Mouse (Mus musculus): ENCODE data around the gene Lmo7. TPM values are rescaled to one million over a fixed set of nuclear protein-coding genes. Genes with fewer than 3 reads are reported as not detected.

The Lmo7 gene
- polyA plus RNA-seq, 1 experiment, result 164 TPM

- WGBS, result 80% methylated on average over 9 of the region's 9 CpGs
- no peak overlapping the region for H3K27ac ChIP-seq (ENCODE audit: insufficient read depth, low read depth, low read length)
- H3K4me3 ChIP-seq (ENCODE audit: low read depth, low read length), result no peak overlapping the region
- no peaks in the 10 kb centered on the region for H3K36me3 ChIP-seq (ENCODE audit: control insufficient read depth, insufficient read depth, low read length)
- TF ChIP-seq POLR2A (IDR thresholded peaks at IDR 0.05; ENCODE audit: low read depth, low read length) (no peak), CTCF (IDR thresholded peaks at IDR 0.05; ENCODE audit: extremely low read depth, insufficient read length, insufficient replicate concordance, low read depth, low read length) (no peak)
- H3K27me3 ChIP-seq (ENCODE audit: control insufficient read depth, insufficient read depth, low read length), result no peaks in the 10 kb centered on the region
- H3K4me1 ChIP-seq (ENCODE audit: control insufficient read depth, insufficient read depth, insufficient read length, low read length), result peaks cover 2% of the 10 kb centered on the region; the same call in 1 of the 2 replicates
These were observed 224.2 kb downstream of the Lmo7 start for GRCm38 (mm10) chr14:101953793-101954468.

- WGBS, result 82% methylated on average over 6 of the region's 6 CpGs
- H3K36me3 ChIP-seq (ENCODE audit: control insufficient read depth, insufficient read depth, low read length), result no peaks in the 10 kb centered on the region
- no peaks in the 10 kb centered on the region for H3K4me1 ChIP-seq (ENCODE audit: control insufficient read depth, insufficient read depth, insufficient read length, low read length)
- no peak overlapping the region for H3K27ac ChIP-seq (ENCODE audit: insufficient read depth, low read depth, low read length)
- no peak overlapping the region for H3K4me3 ChIP-seq (ENCODE audit: low read depth, low read length)
- no peaks in the 10 kb centered on the region for H3K27me3 ChIP-seq (ENCODE audit: control insufficient read depth, insufficient read depth, low read length)
- TF ChIP-seq POLR2A (IDR thresholded peaks at IDR 0.05; ENCODE audit: low read depth, low read length) (no peak), CTCF (IDR thresholded peaks at IDR 0.05; ENCODE audit: extremely low read depth, insufficient read length, insufficient replicate concordance, low read depth, low read length) (no peak)
These were observed 234.6 kb downstream of the Lmo7 start for GRCm38 (mm10) chr14:101964381-101964780.

GRCm38 (mm10) chr14:101964956-101965355 is 235.2 kb downstream of the Lmo7 start:
- H3K4me3 ChIP-seq (ENCODE audit: low read depth, low read length), result no peak overlapping the region
- H3K27me3 ChIP-seq (ENCODE audit: control insufficient read depth, insufficient read depth, low read length), result no peaks in the 10 kb centered on the region
- H3K4me1 ChIP-seq (ENCODE audit: control insufficient read depth, insufficient read depth, insufficient read length, low read length), result no peaks in the 10 kb centered on the region
- WGBS, result 68% methylated on average over 1 of the region's 1 CpGs
- TF ChIP-seq POLR2A (IDR thresholded peaks at IDR 0.05; ENCODE audit: low read depth, low read length) (no peak), CTCF (IDR thresholded peaks at IDR 0.05; ENCODE audit: extremely low read depth, insufficient read length, insufficient replicate concordance, low read depth, low read length) (no peak)
- H3K36me3 ChIP-seq (ENCODE audit: control insufficient read depth, insufficient read depth, low read length), result no peaks in the 10 kb centered on the region
- no peak overlapping the region for H3K27ac ChIP-seq (ENCODE audit: insufficient read depth, low read depth, low read length)

- 75% methylated on average over 1 of the region's 1 CpGs for WGBS
- no peaks in the 10 kb centered on the region for H3K4me1 ChIP-seq (ENCODE audit: control insufficient read depth, insufficient read depth, insufficient read length, low read length)
- no peaks in the 10 kb centered on the region for H3K36me3 ChIP-seq (ENCODE audit: control insufficient read depth, insufficient read depth, low read length)
- TF ChIP-seq POLR2A (IDR thresholded peaks at IDR 0.05; ENCODE audit: low read depth, low read length) (no peak), CTCF (IDR thresholded peaks at IDR 0.05; ENCODE audit: extremely low read depth, insufficient read length, insufficient replicate concordance, low read depth, low read length) (no peak)
- H3K27ac ChIP-seq (ENCODE audit: insufficient read depth, low read depth, low read length), result no peak overlapping the region
- no peaks in the 10 kb centered on the region for H3K27me3 ChIP-seq (ENCODE audit: control insufficient read depth, insufficient read depth, low read length)
- no peak overlapping the region for H3K4me3 ChIP-seq (ENCODE audit: low read depth, low read length)
These were observed 243.0 kb downstream of the Lmo7 start for GRCm38 (mm10) chr14:101972764-101973163.

- WGBS, result 36% methylated on average over 6 of the region's 6 CpGs
- H3K4me1 ChIP-seq (ENCODE audit: control insufficient read depth, insufficient read depth, insufficient read length, low read length), result no peaks in the 10 kb centered on the region
- TF ChIP-seq CTCF (IDR thresholded peaks at IDR 0.05; ENCODE audit: extremely low read depth, insufficient read length, insufficient replicate concordance, low read depth, low read length) (no peak), POLR2A (IDR thresholded peaks at IDR 0.05; ENCODE audit: low read depth, low read length) (no peak)
These were observed 243.4 kb downstream of the Lmo7 start for GRCm38 (mm10) chr14:101973171-101973570.

GRCm38 (mm10) chr14:101976021-101976685 is 246.4 kb downstream of the Lmo7 start:
- Histone ChIP-seq H3K4me1 (ENCODE audit: control insufficient read depth, insufficient read depth, insufficient read length, low read length) (no peaks in the 10 kb centered on the region), H3K36me3 (ENCODE audit: control insufficient read depth, insufficient read depth, low read length) (no peaks in the 10 kb centered on the region), H3K27me3 (ENCODE audit: control insufficient read depth, insufficient read depth, low read length) (no peaks in the 10 kb centered on the region), H3K4me3 (ENCODE audit: low read depth, low read length) (no peak overlapping the region), H3K27ac (ENCODE audit: insufficient read depth, low read depth, low read length) (no peak overlapping the region)
- TF ChIP-seq POLR2A (IDR thresholded peaks at IDR 0.05; ENCODE audit: low read depth, low read length), result no peak
- no peak for TF ChIP-seq CTCF (IDR thresholded peaks at IDR 0.05; ENCODE audit: extremely low read depth, insufficient read length, insufficient replicate concordance, low read depth, low read length)
- WGBS, result 90% methylated on average over 11 of the region's 11 CpGs

More at GRCm38 (mm10) chr14:101973171-101973570, 243.4 kb downstream of the Lmo7 start:
- H3K36me3 ChIP-seq (ENCODE audit: control insufficient read depth, insufficient read depth, low read length), result no peaks in the 10 kb centered on the region
- H3K27me3 ChIP-seq (ENCODE audit: control insufficient read depth, insufficient read depth, low read length), result no peaks in the 10 kb centered on the region
- H3K4me3 ChIP-seq (ENCODE audit: low read depth, low read length), result no peak overlapping the region
- H3K27ac ChIP-seq (ENCODE audit: insufficient read depth, low read depth, low read length), result no peak overlapping the region

Other genes with a start within 250 kb of the Lmo7 start
- 1.3 and 1.9 TPM in 2 replicates for gene Tbc1d4, start 120.8 kb upstream of the Lmo7 start, polyA plus RNA-seq (2012; rRNA removed)
- 5.4 and 9.2 TPM in 2 replicates for gene Commd6, start 89.3 kb upstream of the Lmo7 start, polyA plus RNA-seq (2012; rRNA removed)
- 3.7 and 10.1 TPM in 2 replicates for gene Uchl3, start 76.0 kb upstream of the Lmo7 start, polyA plus RNA-seq (2012; rRNA removed)
- gene Gm9922, start 143 bp upstream of the Lmo7 start, polyA plus RNA-seq (2012; rRNA removed), result 0.57 and 0.74 TPM in 2 replicates